Mouse (Mus musculus) testis, adult 2 months (tissue): Measurements from ENCODE around the gene Atg10.

Experiments
- CTCF ChIP-seq: fragments of 200-500 bp; IDR thresholded peaks from 2 replicates; pipeline ENCODE4 v1.5.1; 2012; ENCODE audit warnings: low read depth, mild to moderate bottlenecking, inconsistent platforms, low read length, moderate library complexity; ENCODE audit not compliant: control insufficient read depth, insufficient read depth, insufficient replicate concordance
- POLR2A ChIP-seq: fragments of 200-500 bp; IDR thresholded peaks from 2 replicates; pipeline ENCODE4 v1.6.1; 2012; ENCODE audit warnings: low read depth, mild to moderate bottlenecking, inconsistent platforms, low read length, moderate library complexity; ENCODE audit not compliant: control insufficient read depth

- no peak for TF ChIP-seq POLR2A
- no peak for TF ChIP-seq CTCF
These were observed 260.7 kb downstream of the Atg10 start for GRCm38 (mm10) chr13:90962836-90963760.
